Mouse (Mus musculus) granulocyte monocyte progenitor cell, adult 5-6 weeks (primary cell): ENCODE results near the gene Rab15. TPM values are rescaled to one million over a fixed set of nuclear protein-coding genes. Genes with fewer than 3 reads are reported as not detected.
A peak's percentile ranks its signal among the peaks of the same experiment; 100 is the strongest.
"Not testable (repeated sequence)": the region's sequence is repeated elsewhere in the genome, so short reads cannot be mapped to it uniquely, and the experiment has no call there.

Experiments used
- ATAC-seq: replicated peaks from 2 replicates; pipeline ENCODE4 v1.8.0; 2016; ENCODE audit warnings: mild to moderate bottlenecking, moderate TSS enrichment, inconsistent platforms; ENCODE audit not compliant: poor library complexity, severe bottlenecking
- total RNA-seq, 2 experiments: library from RNA; stranded (forward) in 1 of 2; stranded (reverse) in 1 of 2; fragments of 200-712, 200-1000 nt in 1 of 2; fragments of >200 nt in 1 of 2; fragmentation: Nextera tagmentation in 1 of 2; gene quantifications; 2 replicates each; pipeline ENCODE4 v1.2.3; 2014 to 2017

Gene Rab15
- total RNA-seq (2014; fragmentation: Nextera tagmentation) (not detected in 2 replicates), total RNA-seq (2017) (not detected in 2 replicates)

GRCm38 (mm10) chr12:76822651-76823041 is at the start of gene Rab15:
Gene Rab15, minus strand, starts transcription at chr12:76822908.
- ATAC-seq = no peak

DNA sequence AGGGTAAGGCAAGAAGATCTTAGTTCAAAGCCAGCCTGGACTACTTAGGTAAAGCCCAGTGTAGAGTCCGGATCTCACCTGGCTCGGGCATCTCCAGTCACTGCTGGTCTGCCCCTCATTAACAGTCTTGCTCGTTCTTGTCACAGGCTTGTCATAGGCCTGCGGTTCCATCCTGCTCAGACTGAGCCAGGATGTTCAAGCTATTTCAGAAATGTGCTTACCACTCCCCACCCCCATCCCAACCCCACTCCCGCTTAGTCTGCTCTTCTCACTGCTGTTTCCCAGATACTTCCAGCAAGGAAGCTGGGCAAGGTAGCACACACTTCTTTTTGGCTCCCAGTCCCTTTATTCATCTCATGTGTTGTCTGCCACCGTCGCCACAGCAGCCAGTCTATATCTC is 46.9 kb upstream of the Rab15 start:
- ATAC-seq = no peak

DNA sequence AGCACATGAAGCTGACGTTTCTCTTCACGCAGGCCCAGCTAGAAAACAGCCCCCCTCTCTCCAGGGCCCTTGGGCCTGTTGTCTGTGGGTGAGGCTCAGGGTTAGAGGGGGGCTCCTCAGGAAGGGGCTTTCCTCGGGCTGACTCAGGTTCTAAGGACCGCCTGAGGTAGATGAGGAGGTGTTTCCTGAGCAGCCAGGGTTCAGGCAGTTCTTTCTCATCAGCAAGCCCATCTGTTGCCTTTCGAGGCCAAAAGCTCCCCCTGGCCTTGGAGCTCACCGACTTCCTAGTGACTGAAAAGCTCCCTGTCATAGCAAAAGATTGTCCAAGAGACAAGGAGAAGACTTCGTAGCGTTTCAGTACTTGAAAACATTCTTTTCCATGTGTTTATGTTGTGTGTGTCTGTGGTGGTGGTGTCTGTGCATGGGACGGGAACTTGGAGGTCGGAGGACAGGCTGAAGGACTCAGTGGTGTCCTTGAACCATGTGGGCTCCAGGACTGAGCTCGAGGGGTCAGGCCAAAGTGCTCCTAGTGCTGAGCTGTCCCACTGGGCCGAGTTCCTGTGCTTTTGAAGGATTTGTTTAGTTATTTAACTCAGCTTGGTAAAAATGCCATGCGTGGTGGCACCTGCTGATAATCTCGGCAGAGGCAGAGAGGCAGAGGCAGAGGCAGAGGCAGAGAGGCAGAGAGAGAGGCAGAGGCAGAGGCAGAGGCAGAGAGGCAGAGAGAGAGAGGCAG is 45.9 kb upstream of the Rab15 start:
- no peak for ATAC-seq

DNA sequence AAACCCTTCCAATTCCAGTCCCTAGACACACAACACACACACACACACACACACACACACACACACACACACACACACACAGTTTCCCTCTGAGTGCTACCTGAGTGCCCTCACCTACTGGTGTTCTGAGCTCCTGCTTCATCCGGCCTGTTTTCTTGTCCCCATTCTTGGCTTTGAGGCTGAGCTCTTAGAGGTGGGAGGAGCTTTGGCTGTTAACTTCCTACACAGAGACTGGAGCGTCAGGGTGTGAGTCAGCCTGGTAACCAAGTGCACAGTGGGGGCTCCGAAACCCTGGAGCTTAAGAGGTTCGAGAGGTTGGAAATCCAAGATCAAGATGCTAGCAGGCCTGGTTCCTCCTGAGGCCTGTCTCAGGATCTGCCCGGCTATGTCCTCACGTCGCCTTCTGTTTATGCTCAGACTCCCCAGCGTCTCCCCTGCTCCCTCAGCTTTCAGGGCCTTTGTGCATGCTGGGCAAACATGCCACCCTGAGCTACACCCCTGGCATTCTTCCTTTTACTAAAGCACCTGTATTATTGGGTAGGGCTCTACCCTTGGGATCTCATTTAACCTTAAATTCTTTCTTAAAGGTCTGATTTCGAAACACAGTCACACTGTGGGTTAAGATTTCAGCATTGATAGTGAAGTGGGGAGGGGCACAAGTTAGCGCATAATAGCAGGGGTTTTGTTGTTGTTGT is 45.0 kb upstream of the Rab15 start:
- peak; percentile 35 for ATAC-seq

DNA sequence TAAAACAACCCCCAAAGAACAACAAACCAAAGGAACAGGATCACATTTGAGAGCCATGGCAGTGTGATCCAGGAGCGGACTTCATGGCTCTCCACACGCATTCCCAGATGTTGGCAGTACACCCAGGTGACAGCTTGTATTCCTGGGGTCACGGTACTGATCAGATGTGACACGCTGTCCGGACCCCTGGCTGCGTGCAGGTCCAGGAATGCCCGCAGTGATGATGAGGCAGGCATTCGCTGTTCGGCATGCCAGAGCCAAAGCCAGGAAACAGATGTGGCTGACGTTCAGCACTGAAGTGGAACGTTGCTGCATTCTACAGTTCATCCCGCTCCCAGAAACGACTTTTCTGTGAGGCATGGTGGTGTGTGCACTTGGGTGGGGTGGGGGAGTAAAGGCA is 42.6 kb upstream of the Rab15 start:
- ATAC-seq = no peak

DNA sequence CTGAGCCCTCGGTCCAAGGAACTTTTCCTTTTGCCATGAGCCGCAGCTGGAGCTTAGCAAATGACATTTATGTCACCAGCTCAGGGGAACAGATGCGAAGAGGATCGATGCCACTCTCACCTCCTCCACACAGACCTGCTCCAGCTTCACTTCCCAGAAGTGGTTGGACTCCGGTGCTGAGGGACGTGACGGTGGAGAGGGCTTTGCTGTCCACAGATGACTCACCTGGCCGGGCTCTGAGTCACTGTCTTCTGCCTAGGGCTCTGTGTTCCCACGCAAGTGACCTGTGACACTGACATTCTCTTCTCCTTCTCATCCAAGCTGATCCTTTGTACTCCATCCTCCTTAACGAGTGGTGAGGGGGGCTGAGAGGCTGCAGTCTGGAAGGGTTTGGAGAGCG is 40.9 kb upstream of the Rab15 start:
- no peak for ATAC-seq

- ATAC-seq = not testable (repeated sequence)
Measured at GRCm38 (mm10) chr12:76858788-76859187, 36.1 kb upstream of the Rab15 start.

- no peak for ATAC-seq
Measured at GRCm38 (mm10) chr12:76857087-76857486, 34.4 kb upstream of the Rab15 start.

DNA sequence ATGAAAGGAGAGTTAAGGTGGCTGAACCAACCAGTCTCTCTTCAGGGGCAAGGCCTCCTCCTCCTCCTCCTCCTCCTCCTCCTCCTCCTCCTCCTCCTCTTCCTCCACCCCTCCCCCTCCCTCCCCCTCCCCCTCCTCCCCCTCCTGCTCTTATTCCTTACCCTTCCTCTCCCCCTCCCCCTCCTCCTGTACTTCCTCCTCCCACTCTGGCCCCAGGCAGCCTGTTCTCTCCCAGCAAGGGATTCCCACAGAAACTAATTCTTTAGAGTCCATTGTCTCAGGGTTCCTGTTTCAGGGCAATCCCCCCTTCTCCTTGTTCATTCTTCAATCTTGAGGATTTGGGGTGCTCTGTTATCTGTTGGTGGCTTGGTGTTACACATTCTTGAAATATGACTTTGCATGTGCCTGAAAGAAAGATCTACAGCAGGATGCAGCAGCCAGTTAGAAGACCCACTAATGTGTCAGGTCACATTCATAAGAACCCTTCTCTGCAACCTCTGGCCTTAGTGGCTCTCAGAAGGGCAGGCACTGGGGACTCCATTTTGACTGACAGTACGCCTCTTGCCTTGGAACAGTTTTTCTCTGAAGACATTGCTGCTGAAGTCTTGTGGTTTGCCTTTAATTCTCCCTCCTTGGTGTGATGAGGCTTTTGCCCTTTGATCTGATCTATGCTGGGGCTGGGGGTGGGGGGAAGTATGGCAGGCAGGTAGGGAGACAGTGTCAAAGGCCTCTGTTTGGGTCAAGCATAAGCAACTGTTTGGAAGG is 30.9 kb upstream of the Rab15 start:
- ATAC-seq = 0 out of 2 replicates have a peak, but pooled peaks have one; percentile 9

DNA sequence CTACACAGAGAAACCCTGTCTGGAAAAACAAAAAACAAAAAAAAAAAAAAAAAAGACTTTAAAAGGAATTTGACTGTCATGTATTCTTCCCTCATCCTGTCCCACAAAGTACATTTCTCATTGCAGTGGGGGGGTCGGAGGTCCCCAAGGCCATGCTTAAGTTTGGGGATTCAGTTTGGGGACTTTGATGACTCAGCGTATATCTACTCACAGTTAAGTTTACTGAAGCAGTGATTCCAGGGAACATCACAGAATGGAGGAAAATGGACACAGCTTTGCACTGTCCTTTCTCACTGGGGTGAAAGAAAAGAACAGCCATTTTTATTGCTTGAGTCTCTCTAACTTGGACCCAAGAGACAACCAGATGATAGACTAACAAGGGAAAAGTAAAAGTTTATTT is 29.7 kb upstream of the Rab15 start:
- no peak for ATAC-seq

- ATAC-seq = no peak
Measured at GRCm38 (mm10) chr12:76844346-76845061, 21.8 kb upstream of the Rab15 start.

- ATAC-seq = no peak
Measured at GRCm38 (mm10) chr12:76840081-76840480, 17.4 kb upstream of the Rab15 start.

DNA sequence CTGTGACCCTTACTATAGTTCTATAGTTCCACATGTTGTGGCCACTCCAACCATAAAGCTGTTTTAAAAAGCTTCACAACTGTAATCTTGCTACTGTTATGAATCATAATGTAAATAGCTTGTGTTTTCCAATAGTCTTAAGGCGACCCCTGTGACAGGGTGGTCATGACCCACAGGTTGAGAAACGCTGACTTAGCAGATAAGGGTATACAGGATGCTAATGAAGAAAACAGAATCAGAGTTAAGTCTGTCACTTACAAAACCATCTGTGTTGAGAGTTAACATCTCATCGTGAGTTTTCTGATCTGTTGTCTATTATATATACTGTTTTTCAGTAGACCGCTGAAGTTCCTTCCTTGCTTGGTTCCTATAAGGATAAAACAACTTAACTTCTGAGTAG is 16.6 kb upstream of the Rab15 start:
- no peak for ATAC-seq

- no peak; the same call in 1 of the 2 replicates for ATAC-seq
Measured at GRCm38 (mm10) chr12:76837844-76838650, 15.3 kb upstream of the Rab15 start.

DNA sequence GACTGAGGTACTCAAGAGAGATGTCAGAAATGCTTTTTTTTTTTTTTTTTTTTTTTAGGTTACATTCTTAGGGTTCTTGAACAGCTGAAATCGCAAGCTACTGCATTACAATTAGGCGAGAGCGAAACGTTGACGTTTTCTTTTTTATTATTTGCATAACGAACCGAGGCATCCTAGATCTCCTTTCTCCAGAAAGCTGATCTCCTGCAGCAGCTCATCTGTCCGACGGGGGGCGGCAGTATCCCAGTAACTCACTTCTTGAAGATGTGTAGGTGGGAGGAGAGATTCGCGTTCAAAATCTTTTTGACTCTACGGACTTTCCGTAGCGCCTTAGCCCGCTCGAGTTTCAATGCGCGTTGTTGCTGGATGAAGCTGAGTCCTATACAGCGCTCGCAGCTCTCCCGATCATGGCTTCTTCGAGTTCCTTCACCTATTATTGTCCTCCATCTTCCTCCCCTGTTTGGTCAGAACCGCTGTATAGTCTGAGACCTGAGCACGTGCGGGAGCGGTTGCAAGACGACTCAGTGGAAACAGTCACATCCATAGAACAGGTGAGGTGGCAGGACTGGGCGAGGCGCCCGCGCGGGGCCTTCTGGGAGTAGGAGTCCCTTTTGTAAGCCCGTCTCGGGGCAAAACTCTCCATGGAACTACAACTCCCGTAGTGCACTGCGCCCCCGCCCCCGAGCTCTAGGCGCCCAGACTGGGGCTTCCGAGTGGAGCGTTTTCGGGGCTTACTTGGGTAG is 14.6 kb upstream of the Rab15 start:
- peak; percentile 95 for ATAC-seq

DNA sequence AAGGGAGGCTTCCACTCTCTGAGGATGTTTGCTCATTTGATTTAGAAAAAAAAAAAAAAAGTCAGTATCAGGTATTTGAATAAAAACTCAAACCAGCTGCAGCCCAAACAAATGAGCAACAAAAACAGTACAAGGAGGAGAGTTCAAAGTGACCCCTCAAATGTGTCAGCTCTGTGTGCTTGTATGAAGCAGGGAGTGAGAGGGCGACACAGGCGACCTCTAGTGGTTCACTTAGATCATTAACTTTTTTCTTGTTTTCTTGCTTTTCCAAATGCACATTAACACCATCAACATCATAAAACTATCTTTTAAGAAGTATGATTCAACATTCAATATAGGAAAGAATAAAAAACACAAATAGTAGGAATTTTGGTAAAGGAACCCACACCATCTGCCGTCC is 10.0 kb upstream of the Rab15 start:
- ATAC-seq = no peak

GRCm38 (mm10) chr12:76825283-76825682 is 2.6 kb upstream of the Rab15 start:
- ATAC-seq = no peak

- ATAC-seq = peak; percentile 68
Measured at GRCm38 (mm10) chr12:76822002-76822650, 582 bp downstream of the Rab15 start.
